Mouse (Mus musculus): Measurements from ENCODE around the gene Rps7. TPM values are rescaled to one million over a fixed set of nuclear protein-coding genes. Genes with fewer than 3 reads are reported as not detected.

Gene Rps7
- polyA plus RNA-seq, 1 experiment: 363 TPM

DNA sequence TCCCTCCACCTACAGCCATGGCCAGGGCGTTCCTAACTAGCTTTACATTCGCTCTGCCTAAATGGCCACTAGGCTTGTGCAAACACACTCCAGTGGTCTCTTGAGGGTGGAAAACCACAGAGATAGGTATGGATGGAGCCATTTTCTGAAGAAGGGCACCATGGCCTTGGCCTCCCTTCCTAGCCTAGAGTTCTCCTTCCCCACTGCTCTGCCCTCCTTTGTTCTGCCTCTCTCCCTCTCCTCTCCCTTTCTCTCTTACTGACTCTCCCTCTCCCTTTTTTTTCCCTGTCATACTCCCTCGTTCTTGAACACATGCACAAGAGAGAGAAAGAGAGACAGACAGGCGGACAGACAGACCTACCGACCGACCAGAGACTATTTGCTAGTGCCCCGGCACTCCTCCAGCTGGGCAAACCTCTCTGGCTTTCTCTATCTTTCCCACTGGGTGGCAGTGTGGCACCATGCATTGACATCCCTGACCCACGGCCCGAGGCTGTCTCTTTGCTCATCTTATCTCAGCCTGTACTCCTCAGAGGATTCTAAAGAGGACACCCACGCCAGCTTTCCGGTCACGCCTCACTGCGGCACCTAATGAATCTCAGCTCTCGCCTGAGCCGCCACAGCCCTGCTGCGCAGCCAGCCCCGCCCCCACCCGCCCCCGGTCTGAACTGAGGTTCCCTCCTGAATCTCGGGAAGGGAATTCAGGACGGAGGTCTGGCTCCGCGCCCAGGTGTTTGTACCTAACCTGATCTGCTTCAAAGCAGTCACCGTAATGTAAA, 46.5 kb downstream of the Rps7 start:
- TF ChIP-seq GATA1 (IDR thresholded peaks at IDR 0.05; ENCODE audit: low read length): no peak

DNA sequence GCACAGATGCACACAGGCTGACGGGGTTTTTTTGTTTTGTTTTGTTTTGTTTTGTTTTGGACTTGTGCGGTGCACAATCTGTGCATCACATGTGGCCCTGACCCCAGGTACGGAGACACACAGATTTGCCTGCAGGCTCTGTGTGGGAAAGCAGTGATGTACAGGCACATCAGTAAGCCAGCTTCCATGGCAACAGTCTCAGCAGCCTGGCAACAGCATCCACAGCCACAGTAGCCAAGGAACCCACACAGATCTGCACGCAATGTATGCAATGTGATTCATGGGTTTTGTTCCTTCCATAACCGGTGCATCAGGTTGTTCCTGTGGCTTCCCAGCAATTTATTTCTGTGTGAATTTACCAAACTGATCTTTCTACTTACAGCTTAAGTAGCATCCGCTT, 47.8 kb downstream of the Rps7 start:
- no peak for TF ChIP-seq GATA1 (IDR thresholded peaks at IDR 0.05; ENCODE audit: low read length)

- no peak for TF ChIP-seq GATA1 (IDR thresholded peaks at IDR 0.05; ENCODE audit: low read length)
These were observed 51.7 kb downstream of the Rps7 start for GRCm38 (mm10) chr12:28584036-28584435.

- no peak for TF ChIP-seq GATA1 (IDR thresholded peaks at IDR 0.05; ENCODE audit: low read length)
These were observed 53.3 kb downstream of the Rps7 start, which contains the start of gene Allc for GRCm38 (mm10) chr12:28582423-28582822. Gene Allc (minus strand): TSS chr12:28582523.

Other genes starting within 250 kb of the Rps7 start
- gene Dcdc2c, start 83.6 kb downstream of the Rps7 start, polyA plus RNA-seq (2012): not detected in 2 replicates
- gene Allc, start 53.4 kb downstream of the Rps7 start, polyA plus RNA-seq (2012): 0.11 and 0.12 TPM in 2 replicates
- 2.4 TPM in 2 replicates for gene Colec11, start 12.6 kb downstream of the Rps7 start, polyA plus RNA-seq (2012)
- gene Rnaseh1, start 13.6 kb upstream of the Rps7 start, polyA plus RNA-seq (2012): 23.3 and 23.9 TPM in 2 replicates
- 26.4 and 36.7 TPM in 2 replicates for gene Adi1, start 39.3 kb upstream of the Rps7 start, polyA plus RNA-seq (2012)
- 10.9 and 20.8 TPM in 2 replicates for gene Trappc12, start 114.5 kb upstream of the Rps7 start, polyA plus RNA-seq (2012)
- 30.0 and 31.4 TPM in 2 replicates for gene Eipr1, start 115.8 kb upstream of the Rps7 start, polyA plus RNA-seq (2012)